Mouse (Mus musculus) liver, embryonic 14.5 days (tissue): ENCODE results near the gene 4930518I15Rik.

Experiments used
- CTCF ChIP-seq: IDR thresholded peaks from 2 replicates; pipeline ENCODE4 v1.5.1; 2016; ENCODE audit warnings: antibody characterized with exemption, low read depth, control low read depth
- EP300 ChIP-seq: IDR thresholded peaks from 2 replicates; pipeline ENCODE4 v1.6.1; 2016; ENCODE audit warnings: antibody characterized with exemption, low read depth

- TF ChIP-seq CTCF (no peak), EP300 (no peak)
Measured at GRCm38 (mm10) chr2:156814893-156815292, 42.9 kb downstream of the 4930518I15Rik start.
